Mouse (Mus musculus) embryonic facial prominence, embryonic 10.5 days (tissue): ENCODE results near the gene Pld1. TPM values are rescaled to one million over a fixed set of nuclear protein-coding genes. Genes with fewer than 3 reads are reported as not detected.
A peak's percentile ranks its signal among the peaks of the same experiment; 100 is the strongest.

Experiments used
- DNase-seq: peaks from one replicate; pipeline ENCODE4 v3.0.0-alpha.2; 2017; ENCODE audit warnings: low spot score
- H3K27ac ChIP-seq: fragments of 300-500 bp; sonication (generic); replicated peaks from 2 replicates; pipeline ENCODE4 v1.5.1; 2016; ENCODE audit warnings: mild to moderate bottlenecking
- H3K27me3 ChIP-seq: fragments of 300-500 bp; sonication (generic); replicated peaks from 2 replicates; pipeline ENCODE4 v1.6.1; 2016; ENCODE audit warnings: low read depth, mild to moderate bottlenecking; ENCODE audit not compliant: poor library complexity, severe bottlenecking
- H3K36me3 ChIP-seq: fragments of 300-500 bp; sonication (generic); replicated peaks from 2 replicates; pipeline ENCODE4 v1.6.1; 2016; ENCODE audit warnings: mild to moderate bottlenecking, moderate library complexity
- H3K4me1 ChIP-seq: fragments of 300-500 bp; sonication (generic); 2 replicates; pipeline ENCODE4 v1.6.1; 2016
- H3K4me3 ChIP-seq: fragments of 300-500 bp; sonication (generic); 2 replicates; pipeline ENCODE4 v1.5.1; 2016; ENCODE audit warnings: mild to moderate bottlenecking, moderate library complexity
- H3K9me3 ChIP-seq: fragments of 300-500 bp; sonication (generic); 2 replicates; pipeline ENCODE4 v1.6.1; 2016; ENCODE audit warnings: mild to moderate bottlenecking
- WGBS: fragments of 180-500 bp; shearing (Covaris S2); methylation state at CpG from one replicate; pipeline ENCODE4 v1.1.7; 2016; 5-methylcytosine and 5-hydroxymethylcytosine counted together
- polyA plus RNA-seq: library from polyadenylated mRNA; unstranded; fragments of >200 nt; fragmentation: Nextera tagmentation; extraction: Ambion mirVana; gene quantifications from 2 replicates; pipeline ENCODE4 v1.2.1, GENCODE M21; 2016

Gene Pld1
- polyA plus RNA-seq, 1 experiment from 2014 or later = 2.0 TPM

GRCm38 (mm10) chr3:28093684-28094302 is 155.3 kb downstream of the Pld1 start:
- 80% methylated on average over 9 of the region's 9 CpGs for WGBS
- H3K36me3 ChIP-seq = no peaks in the 10 kb centered on the region
- no peak overlapping the region for H3K27ac ChIP-seq
- no peak for DNase-seq
- no peaks in the 10 kb centered on the region for H3K4me1 ChIP-seq
- no peak overlapping the region for H3K4me3 ChIP-seq
- H3K9me3 ChIP-seq = no peaks in the 10 kb centered on the region
- H3K27me3 ChIP-seq = no peaks in the 10 kb centered on the region

GRCm38 (mm10) chr3:28095451-28095850 is 157.0 kb downstream of the Pld1 start:
- no peaks in the 10 kb centered on the region for H3K4me1 ChIP-seq
- H3K4me3 ChIP-seq = no peak overlapping the region
- H3K9me3 ChIP-seq = no peaks in the 10 kb centered on the region
- no peak overlapping the region for H3K27ac ChIP-seq
- no peak for DNase-seq
- no peaks in the 10 kb centered on the region for H3K27me3 ChIP-seq
- no peaks in the 10 kb centered on the region for H3K36me3 ChIP-seq
- WGBS = 95% methylated on average over 9 of the region's 9 CpGs

- Histone ChIP-seq H3K4me1 (no peaks in the 10 kb centered on the region), H3K27ac (no peak overlapping the region), H3K36me3 (no peaks in the 10 kb centered on the region), H3K4me3 (no peak overlapping the region), H3K9me3 (no peaks in the 10 kb centered on the region), H3K27me3 (no peaks in the 10 kb centered on the region)
- DNase-seq = no peak
- 94% methylated on average over 9 of the region's 9 CpGs for WGBS
Measured at GRCm38 (mm10) chr3:28099175-28099574, 160.7 kb downstream of the Pld1 start.

- H3K9me3 ChIP-seq = no peaks in the 10 kb centered on the region
- no peak for DNase-seq
- no peaks in the 10 kb centered on the region for H3K36me3 ChIP-seq
- H3K27ac ChIP-seq = no peak overlapping the region
- no peaks in the 10 kb centered on the region; the same call in 1 of the 2 replicates for H3K4me1 ChIP-seq
- WGBS = 88% methylated on average over 1 of the region's 1 CpGs
- H3K27me3 ChIP-seq = no peaks in the 10 kb centered on the region
- H3K4me3 ChIP-seq = no peak overlapping the region
Measured at GRCm38 (mm10) chr3:28104992-28105391, 166.5 kb downstream of the Pld1 start.

GRCm38 (mm10) chr3:28107446-28108004 is 169.0 kb downstream of the Pld1 start:
- no peaks in the 10 kb centered on the region; the same call in 1 of the 2 replicates for H3K4me1 ChIP-seq
- DNase-seq = peak; percentile 24
- no peaks in the 10 kb centered on the region for H3K9me3 ChIP-seq
- no peak overlapping the region for H3K4me3 ChIP-seq
- no peaks in the 10 kb centered on the region for H3K27me3 ChIP-seq
- WGBS = 47% methylated on average over 6 of the region's 6 CpGs
- H3K36me3 ChIP-seq = no peaks in the 10 kb centered on the region
- H3K27ac ChIP-seq = no peak overlapping the region

- DNase-seq = no peak
- 81% methylated on average over 5 of the region's 5 CpGs for WGBS
Measured at GRCm38 (mm10) chr3:28111516-28111915, 173.0 kb downstream of the Pld1 start.

GRCm38 (mm10) chr3:28113881-28114280 is 175.4 kb downstream of the Pld1 start:
- Histone ChIP-seq H3K27me3 (no peaks in the 10 kb centered on the region), H3K9me3 (no peaks in the 10 kb centered on the region), H3K4me3 (no peak overlapping the region), H3K4me1 (peaks cover 8% of the 10 kb centered on the region), H3K36me3 (no peaks in the 10 kb centered on the region), H3K27ac (no peak overlapping the region)
- 93% methylated on average over 2 of the region's 2 CpGs for WGBS
- DNase-seq = no peak

More at GRCm38 (mm10) chr3:28111516-28111915, 173.0 kb downstream of the Pld1 start:
- H3K4me3 ChIP-seq = no peak overlapping the region
- peaks cover 8% of the 10 kb centered on the region for H3K4me1 ChIP-seq
- no peak overlapping the region for H3K27ac ChIP-seq
- no peaks in the 10 kb centered on the region for H3K36me3 ChIP-seq
- H3K9me3 ChIP-seq = no peaks in the 10 kb centered on the region
- H3K27me3 ChIP-seq = no peaks in the 10 kb centered on the region

GRCm38 (mm10) chr3:28141716-28142115 is 203.2 kb downstream of the Pld1 start:
- WGBS = 80% methylated on average over 5 of the region's 5 CpGs

GRCm38 (mm10) chr3:28142121-28142520 is 203.6 kb downstream of the Pld1 start:
- no peak for DNase-seq
- 77% methylated on average over 2 of the region's 2 CpGs for WGBS
- H3K4me3 ChIP-seq = no peak overlapping the region

More at GRCm38 (mm10) chr3:28141716-28142115, 203.2 kb downstream of the Pld1 start:
- Histone ChIP-seq H3K27ac (no peak overlapping the region), H3K27me3 (no peaks in the 10 kb centered on the region), H3K4me3 (no peak overlapping the region), H3K4me1 (no peaks in the 10 kb centered on the region), H3K9me3 (no peaks in the 10 kb centered on the region), H3K36me3 (no peaks in the 10 kb centered on the region)
- no peak for DNase-seq

GRCm38 (mm10) chr3:28144676-28145075 is 206.2 kb downstream of the Pld1 start:
- Histone ChIP-seq H3K27me3 (no peaks in the 10 kb centered on the region), H3K9me3 (no peaks in the 10 kb centered on the region), H3K4me3 (no peak overlapping the region), H3K27ac (no peak overlapping the region), H3K4me1 (no peaks in the 10 kb centered on the region), H3K36me3 (no peaks in the 10 kb centered on the region)
- DNase-seq = no peak

More at GRCm38 (mm10) chr3:28142121-28142520, 203.6 kb downstream of the Pld1 start:
- Histone ChIP-seq H3K27me3 (no peaks in the 10 kb centered on the region), H3K27ac (no peak overlapping the region), H3K9me3 (no peaks in the 10 kb centered on the region), H3K4me1 (no peaks in the 10 kb centered on the region), H3K36me3 (no peaks in the 10 kb centered on the region)

GRCm38 (mm10) chr3:28145461-28145860 is 207.0 kb downstream of the Pld1 start:
- Histone ChIP-seq H3K27me3 (no peaks in the 10 kb centered on the region), H3K4me3 (no peak overlapping the region), H3K4me1 (no peaks in the 10 kb centered on the region), H3K36me3 (no peaks in the 10 kb centered on the region), H3K9me3 (no peaks in the 10 kb centered on the region), H3K27ac (no peak overlapping the region)
- 93% methylated on average over 3 of the region's 3 CpGs for WGBS
- DNase-seq = no peak

- H3K27ac ChIP-seq = no peak overlapping the region
- 90% methylated on average over 2 of the region's 2 CpGs for WGBS
- H3K9me3 ChIP-seq = peaks cover 7% of the 10 kb centered on the region
- no peak overlapping the region for H3K4me3 ChIP-seq
- H3K36me3 ChIP-seq = no peaks in the 10 kb centered on the region
- no peaks in the 10 kb centered on the region for H3K27me3 ChIP-seq
- no peak for DNase-seq
- no peaks in the 10 kb centered on the region for H3K4me1 ChIP-seq
Measured at GRCm38 (mm10) chr3:28149656-28150256, 211.3 kb downstream of the Pld1 start.

- Histone ChIP-seq H3K36me3 (no peaks in the 10 kb centered on the region), H3K27ac (no peak overlapping the region), H3K4me3 (no peak overlapping the region), H3K27me3 (no peaks in the 10 kb centered on the region), H3K4me1 (no peaks in the 10 kb centered on the region), H3K9me3 (no peaks in the 10 kb centered on the region)
- 77% methylated on average over 2 of the region's 2 CpGs for WGBS
- no peak for DNase-seq
Measured at GRCm38 (mm10) chr3:28158006-28158405, 219.5 kb downstream of the Pld1 start.
